Mouse (Mus musculus): ENCODE measurements around the gene Nucks1.

The Nucks1 gene

GRCm38 (mm10) chr1:131919052-131919451 is 8.7 kb downstream of the Nucks1 start:
- DNase-seq (ENCODE audit: low spot score in 2 of 2): no peak

GRCm38 (mm10) chr1:131922100-131922499 is 11.8 kb downstream of the Nucks1 start:
- no peak for DNase-seq (ENCODE audit: low spot score in 2 of 2)

- no peak for DNase-seq (ENCODE audit: low spot score in 2 of 2)
Observed at GRCm38 (mm10) chr1:131933471-131933870, 23.1 kb downstream of the Nucks1 start.

GRCm38 (mm10) chr1:131937659-131938305 is 27.4 kb downstream of the Nucks1 start:
- DNase-seq (ENCODE audit: low spot score in 2 of 2): peak; percentile 8 to 38

- DNase-seq (ENCODE audit: low spot score in 2 of 2): no peak
Observed at GRCm38 (mm10) chr1:131938811-131939210, 28.5 kb downstream of the Nucks1 start.

GRCm38 (mm10) chr1:131940711-131941244 is 30.4 kb downstream of the Nucks1 start:
- DNase-seq (ENCODE audit: low spot score in 2 of 2): no peak

- DNase-seq (ENCODE audit: low spot score in 2 of 2): no peak
Observed at GRCm38 (mm10) chr1:131941501-131941900, 31.2 kb downstream of the Nucks1 start.

- DNase-seq (ENCODE audit: low spot score in 2 of 2): no peak
Observed at GRCm38 (mm10) chr1:131942621-131943590, 32.6 kb downstream of the Nucks1 start.

GRCm38 (mm10) chr1:131945674-131946440 is 35.5 kb downstream of the Nucks1 start:
- DNase-seq (ENCODE audit: low spot score in 2 of 2): no peak

GRCm38 (mm10) chr1:131946462-131947215 is 36.3 kb downstream of the Nucks1 start:
- no peak for DNase-seq (ENCODE audit: low spot score in 2 of 2)

GRCm38 (mm10) chr1:131947997-131948525 is 37.7 kb downstream of the Nucks1 start:
- no peak for DNase-seq (ENCODE audit: low spot score in 2 of 2)

GRCm38 (mm10) chr1:131954242-131954865 is 44.0 kb downstream of the Nucks1 start:
- no peak for DNase-seq (ENCODE audit: low spot score in 2 of 2)

GRCm38 (mm10) chr1:131955131-131955757 is 44.9 kb downstream of the Nucks1 start:
- no peak for DNase-seq (ENCODE audit: low spot score in 2 of 2)

GRCm38 (mm10) chr1:131957416-131957815 is 47.1 kb downstream of the Nucks1 start:
- DNase-seq (ENCODE audit: low spot score in 2 of 2): no peak

- DNase-seq (ENCODE audit: low spot score in 2 of 2): no peak
Observed at GRCm38 (mm10) chr1:131961004-131961403, 50.7 kb downstream of the Nucks1 start.

GRCm38 (mm10) chr1:131962606-131963084 is 52.3 kb downstream of the Nucks1 start, which contains the start of gene Slc45a3:
TSS of gene Slc45a3 (plus strand) at chr1:131962967.
- no peak for DNase-seq (ENCODE audit: low spot score in 2 of 2)

GRCm38 (mm10) chr1:131963085-131963951 is 53.0 kb downstream of the Nucks1 start:
- no peak for DNase-seq (ENCODE audit: low spot score in 2 of 2)

GRCm38 (mm10) chr1:131964100-131964499 is 53.8 kb downstream of the Nucks1 start:
- DNase-seq (ENCODE audit: low spot score in 2 of 2): no peak

GRCm38 (mm10) chr1:131964580-131964979 is 54.2 kb downstream of the Nucks1 start:
- no peak for DNase-seq (ENCODE audit: low spot score in 2 of 2)

All from spleen, postnatal 36 days (tissue).